Mouse (Mus musculus): ENCODE results near the gene Arl15. TPM values are rescaled to one million over a fixed set of nuclear protein-coding genes. Genes with fewer than 3 reads are reported as not detected.
A peak's percentile ranks its signal among the peaks of the same experiment; 100 is the strongest.

Gene Arl15
- total RNA-seq, 2 experiments from 2014 or later, result 4.6 to 6.2 TPM

GRCm38 (mm10) chr13:114079751-114080150 lies 285.4 kb downstream of the Arl15 start:
- Histone ChIP-seq H3K27ac (no peak overlapping the region), H3K4me3 (no peak overlapping the region)
- no peak for DNase-seq
- no peak for TF ChIP-seq CTCF (IDR thresholded peaks at IDR 0.05)
- intact Hi-C loops (cut with DNase I), result loop anchor here (5.0 to 10.0 kb wide), 3 partner anchors 202 to 715 kb away; no protein-coding TSS in a partner anchor

GRCm38 (mm10) chr13:114080491-114080890 lies 286.2 kb downstream of the Arl15 start:
- TF ChIP-seq CTCF (IDR thresholded peaks at IDR 0.05), result no peak
- Histone ChIP-seq H3K27ac (no peak overlapping the region), H3K4me3 (no peak overlapping the region)
- intact Hi-C loops (cut with DNase I), result no loop called here
- no peak for DNase-seq

DNA sequence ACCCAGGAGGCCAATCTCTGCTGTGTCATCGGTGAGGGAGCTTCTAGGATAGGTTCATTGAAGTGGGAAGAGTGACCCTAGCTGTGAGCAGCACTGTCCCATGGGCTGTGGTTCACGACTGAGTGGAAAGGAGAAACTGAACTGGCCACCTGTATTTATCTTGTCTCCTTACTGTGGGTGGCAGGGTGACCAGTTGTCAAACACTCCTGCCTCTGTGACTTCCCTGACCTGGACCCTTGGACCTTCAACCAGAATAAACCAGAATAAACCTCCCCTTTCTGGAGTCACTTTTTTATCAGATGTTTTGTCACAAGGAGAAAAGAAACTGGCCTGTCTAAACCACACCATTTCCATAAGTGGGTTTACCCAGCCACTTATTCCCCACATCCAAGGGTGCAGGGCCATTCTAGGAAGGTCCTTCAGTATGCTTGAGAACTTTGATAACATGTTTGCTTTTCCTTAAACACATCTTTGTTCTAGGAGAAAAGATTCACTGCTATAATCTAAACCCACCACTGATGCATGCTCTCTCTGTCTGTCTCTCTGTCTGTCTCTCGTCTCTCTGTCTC lies 289.3 kb downstream of the Arl15 start:
- intact Hi-C loops (cut with DNase I), result no loop called here
- no peak overlapping the region for H3K27ac ChIP-seq
- no peak for DNase-seq
- no peak overlapping the region for H3K4me3 ChIP-seq
- TF ChIP-seq CTCF (IDR thresholded peaks at IDR 0.05), result no peak

DNA sequence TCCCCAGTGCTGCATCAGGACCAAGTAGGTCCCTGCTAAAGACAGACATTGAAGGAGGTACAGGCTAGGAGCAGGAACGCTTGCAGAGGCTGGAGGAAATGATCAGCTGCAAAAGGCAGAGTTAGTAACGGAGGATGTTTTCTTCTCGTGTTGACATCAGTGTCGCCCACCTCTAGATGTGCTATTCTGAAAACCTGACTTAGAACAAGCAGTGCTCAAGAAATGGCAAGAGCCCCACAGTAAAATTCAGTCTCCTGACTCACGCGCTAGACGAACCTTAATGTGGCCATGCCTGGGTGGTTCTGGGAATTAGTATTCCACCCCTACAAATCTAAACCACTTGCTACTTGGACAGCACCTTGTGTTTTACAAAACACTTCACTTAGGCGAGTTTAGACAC lies 291.1 kb downstream of the Arl15 start:
- DNase-seq, result no peak
- Histone ChIP-seq H3K27ac (peak overlapping the region; percentile 16; the same call in 1 of the 2 replicates), H3K4me3 (no peak overlapping the region)
- TF ChIP-seq CTCF (IDR thresholded peaks at IDR 0.05), result no peak
- intact Hi-C loops (cut with DNase I), result no loop called here

GRCm38 (mm10) chr13:114086325-114086724 lies 292.0 kb downstream of the Arl15 start:
- Histone ChIP-seq H3K27ac (0 out of 2 replicates have a peak overlapping the region, but pooled peaks have one; percentile 28), H3K4me3 (no peak overlapping the region)
- DNase-seq, result no peak
- intact Hi-C loops (cut with DNase I), result no loop called here
- TF ChIP-seq CTCF (IDR thresholded peaks at IDR 0.05), result no peak

DNA sequence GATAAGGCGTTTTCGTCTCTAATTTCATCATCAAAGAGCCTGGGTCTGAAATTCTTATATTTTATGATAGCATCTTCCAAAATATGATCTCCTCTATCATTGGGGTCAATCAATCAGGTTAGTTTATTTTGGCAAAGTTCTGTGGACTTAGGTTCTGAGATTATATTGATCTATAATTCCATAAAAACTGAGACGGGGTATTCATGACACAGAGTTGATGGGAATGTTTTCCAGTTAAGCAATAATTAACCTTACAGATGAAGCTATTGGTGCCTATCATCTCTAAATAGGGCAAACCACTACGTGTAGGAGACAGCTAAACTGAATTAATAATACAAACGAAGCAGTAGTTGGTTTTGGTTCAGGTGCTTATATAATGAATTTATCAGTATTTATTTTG lies 292.5 kb downstream of the Arl15 start:
- no peak for DNase-seq
- TF ChIP-seq CTCF (IDR thresholded peaks at IDR 0.05), result no peak
- peak overlapping the region; percentile 28; the same call in 1 of the 2 replicates for H3K27ac ChIP-seq
- intact Hi-C loops (cut with DNase I), result no loop called here
- H3K4me3 ChIP-seq, result no peak overlapping the region

DNA sequence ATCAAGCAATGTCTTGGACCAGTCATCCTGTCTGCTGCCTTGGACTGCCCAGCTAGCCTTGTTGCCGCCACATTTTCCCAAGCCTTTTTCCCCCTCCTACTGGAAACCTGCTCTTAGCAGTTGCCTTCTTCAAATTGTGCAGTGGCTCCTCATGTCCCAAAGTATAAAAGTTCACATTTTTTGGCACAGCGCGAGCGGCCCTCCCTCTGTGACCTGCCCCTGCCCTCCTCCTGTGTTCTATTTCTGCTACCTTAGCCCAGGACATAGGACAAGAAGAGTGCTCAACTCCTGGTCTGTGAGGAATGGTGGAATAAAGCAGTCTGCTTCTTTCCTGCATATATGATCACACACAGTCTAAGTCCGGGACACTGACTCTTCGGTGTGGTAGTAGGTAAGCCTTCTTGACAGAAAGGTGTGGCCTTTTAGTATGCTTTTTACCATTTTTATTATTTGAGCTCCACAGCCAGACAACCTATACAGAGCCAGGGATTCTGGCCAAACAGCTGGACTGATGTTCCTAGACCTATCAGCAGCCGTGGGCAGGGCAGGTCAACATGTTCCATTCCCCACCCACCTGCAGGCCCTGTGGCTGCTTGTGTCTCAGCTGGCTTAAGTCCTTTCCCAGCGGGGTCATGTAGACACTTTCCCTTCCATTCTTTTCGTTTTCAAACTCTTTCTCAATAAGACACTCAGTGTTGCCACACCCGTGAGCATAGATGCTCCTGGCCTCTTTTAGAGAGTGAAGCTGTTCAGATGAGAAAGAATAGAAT lies 293.6 kb downstream of the Arl15 start:
- H3K27ac ChIP-seq, result peak overlapping the region; percentile 61
- intact Hi-C loops (cut with DNase I), result no loop called here
- no peak for TF ChIP-seq CTCF (IDR thresholded peaks at IDR 0.05)
- no peak overlapping the region for H3K4me3 ChIP-seq
- DNase-seq, result peak; percentile 63

- DNase-seq, result no peak
- intact Hi-C loops (cut with DNase I), result no loop called here
- Histone ChIP-seq H3K4me3 (no peak overlapping the region), H3K27ac (no peak overlapping the region)
- TF ChIP-seq CTCF (IDR thresholded peaks at IDR 0.05), result no peak
These were observed 296.5 kb downstream of the Arl15 start for GRCm38 (mm10) chr13:114090786-114091185.

DNA sequence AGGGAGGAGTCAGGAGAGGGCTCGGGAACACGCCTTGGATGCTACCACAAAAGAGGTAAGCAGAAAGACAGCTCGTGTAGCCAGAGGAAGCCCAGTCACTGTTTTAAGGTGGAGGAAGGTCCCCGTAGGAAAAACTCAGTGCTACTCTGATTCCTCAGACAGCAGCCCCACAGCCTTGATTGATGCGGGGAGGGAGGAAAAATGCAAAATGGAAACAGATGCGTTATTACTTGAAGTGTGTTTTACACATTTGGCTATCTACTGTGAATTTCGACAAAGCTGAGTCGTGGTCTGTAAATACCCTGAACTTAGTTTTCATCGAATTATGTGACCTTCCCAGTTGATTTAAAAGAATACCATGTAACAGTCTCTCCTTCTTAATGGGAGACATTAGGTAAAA lies 296.9 kb downstream of the Arl15 start:
- TF ChIP-seq CTCF (IDR thresholded peaks at IDR 0.05), result no peak
- intact Hi-C loops (cut with DNase I), result no loop called here
- Histone ChIP-seq H3K4me3 (no peak overlapping the region), H3K27ac (no peak overlapping the region)
- DNase-seq, result no peak

DNA sequence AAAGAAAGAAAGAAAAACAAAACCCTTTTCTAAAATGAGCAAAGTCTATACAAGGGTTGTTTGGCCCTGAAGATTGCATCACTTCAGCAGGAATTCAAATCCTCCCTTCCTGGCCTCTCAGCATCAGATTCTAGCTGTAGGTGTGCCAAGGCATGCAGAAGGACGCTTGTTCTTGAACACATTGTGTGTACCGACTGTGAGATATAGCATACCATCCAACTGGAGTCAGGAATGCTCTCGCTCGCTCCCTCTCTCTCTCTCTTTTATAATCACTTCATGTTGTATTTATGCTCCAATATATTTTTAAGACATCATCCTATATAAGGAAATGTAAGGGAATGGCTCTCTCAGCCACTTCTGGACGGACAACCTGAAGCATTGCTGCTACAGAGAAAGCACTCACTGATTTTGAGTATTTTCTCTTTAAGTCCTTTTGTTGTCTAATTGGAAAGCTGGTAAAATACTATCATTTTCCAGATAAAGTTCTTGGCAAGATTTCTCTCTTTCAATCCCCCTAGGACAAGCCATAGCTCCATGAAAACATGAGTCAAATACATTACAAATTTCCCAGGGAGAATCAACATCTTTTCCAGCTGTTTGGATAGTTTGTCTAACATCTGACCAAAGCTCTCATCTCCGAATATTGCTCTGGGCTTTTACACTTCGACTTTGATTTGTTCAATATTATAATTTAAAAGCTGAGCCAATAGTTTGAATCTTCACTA lies 300.0 kb downstream of the Arl15 start:
- no peak for DNase-seq
- intact Hi-C loops (cut with DNase I), result no loop called here
- no peak for TF ChIP-seq CTCF (IDR thresholded peaks at IDR 0.05)
- Histone ChIP-seq H3K4me3 (no peak overlapping the region; the same call in 1 of the 2 replicates), H3K27ac (peak overlapping the region; percentile 55)

DNA sequence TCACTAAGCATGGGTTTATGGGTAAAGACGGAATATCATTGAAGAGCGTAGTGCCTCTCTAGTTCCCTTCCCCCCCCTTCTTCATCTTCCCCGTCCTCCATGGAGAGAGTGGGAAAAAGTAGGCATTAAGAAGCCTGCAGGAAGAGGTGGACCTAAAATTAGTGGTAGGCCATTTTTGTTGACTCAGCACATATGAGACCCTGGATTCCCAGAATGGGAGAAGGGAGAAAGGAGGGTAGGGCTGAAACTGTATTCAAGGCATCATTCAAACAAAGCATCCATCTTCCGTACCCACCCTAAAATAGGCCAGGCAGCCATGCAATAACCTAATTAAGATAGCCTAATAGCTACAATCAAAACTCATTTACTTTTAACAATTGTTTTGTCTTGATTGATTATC lies 301.1 kb downstream of the Arl15 start:
- intact Hi-C loops (cut with DNase I), result no loop called here
- Histone ChIP-seq H3K27ac (peak overlapping the region; percentile 48; the same call in 1 of the 2 replicates), H3K4me3 (no peak overlapping the region)
- no peak for TF ChIP-seq CTCF (IDR thresholded peaks at IDR 0.05)
- no peak for DNase-seq

DNA sequence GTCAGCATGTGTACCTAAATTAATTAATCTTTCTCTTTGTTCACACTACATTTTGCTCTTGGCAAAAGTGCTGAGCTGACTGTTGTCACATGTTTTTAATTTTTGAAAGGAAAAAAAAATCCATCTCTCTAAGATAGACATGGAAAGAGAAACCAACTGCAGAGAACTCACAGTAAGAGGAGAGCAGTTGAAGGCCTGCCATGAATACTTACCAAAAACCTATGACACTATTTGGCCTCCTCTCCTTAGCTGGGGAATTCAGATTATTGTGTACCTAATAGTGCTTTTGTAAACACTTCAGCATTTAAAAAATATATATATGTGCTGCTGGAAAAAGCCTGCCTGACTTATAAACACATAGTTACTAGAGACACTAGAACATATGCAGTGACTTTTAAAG lies 302.1 kb downstream of the Arl15 start:
- Histone ChIP-seq H3K4me3 (no peak overlapping the region), H3K27ac (peak overlapping the region; percentile 59)
- intact Hi-C loops (cut with DNase I), result no loop called here
- no peak for DNase-seq
- no peak for TF ChIP-seq CTCF (IDR thresholded peaks at IDR 0.05)

DNA sequence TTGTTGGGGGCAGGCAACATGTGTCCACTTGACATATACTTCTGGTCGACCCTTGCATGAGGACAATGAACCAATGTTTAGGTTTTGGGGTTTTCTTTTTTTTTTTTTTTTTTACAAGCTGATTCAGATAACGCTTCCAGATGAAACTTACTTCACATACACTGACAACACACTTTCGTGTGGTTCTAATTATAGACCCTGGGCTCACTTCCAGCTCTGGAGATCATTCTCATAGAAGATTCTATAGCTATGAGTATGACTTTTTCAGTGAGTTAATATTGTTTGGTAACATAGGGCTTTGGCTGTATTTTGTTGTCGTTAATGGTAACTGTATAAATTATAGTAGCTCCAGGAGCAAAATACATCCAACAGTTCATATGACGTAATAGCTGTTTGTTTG lies 306.9 kb downstream of the Arl15 start:
- TF ChIP-seq CTCF (IDR thresholded peaks at IDR 0.05), result no peak
- H3K27ac ChIP-seq, result no peak overlapping the region
- H3K4me3 ChIP-seq, result no peak overlapping the region
- DNase-seq, result no peak
- intact Hi-C loops (cut with DNase I), result no loop called here
